Mouse (Mus musculus): ENCODE results near the gene Vmn2r99.

The Vmn2r99 gene

DNA sequence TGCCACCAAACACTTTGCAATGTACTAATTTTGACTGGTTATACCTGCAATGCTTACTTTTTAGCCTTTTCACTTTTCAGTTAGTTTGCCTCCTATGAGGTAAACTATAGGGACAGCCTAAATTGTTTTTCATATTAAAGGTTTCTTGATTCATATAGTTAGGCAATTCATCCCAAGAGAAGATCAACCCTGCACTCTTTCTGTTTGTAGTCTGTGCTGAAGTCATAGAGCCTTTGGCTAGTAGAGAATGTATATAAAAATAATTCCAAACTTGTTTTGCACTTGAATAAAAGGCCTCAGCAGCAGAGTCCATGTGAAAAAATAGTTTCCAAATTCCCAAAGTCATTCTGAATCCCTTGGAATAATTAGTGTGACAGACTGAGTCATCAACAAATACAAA is at the start of gene Vmn2r99:
TSS of gene Vmn2r99 (plus strand) at position 301 of the 400 bp plus-strand sequence.
- DNase-seq (ENCODE audit: low read depth, low spot score) = no peak

DNA sequence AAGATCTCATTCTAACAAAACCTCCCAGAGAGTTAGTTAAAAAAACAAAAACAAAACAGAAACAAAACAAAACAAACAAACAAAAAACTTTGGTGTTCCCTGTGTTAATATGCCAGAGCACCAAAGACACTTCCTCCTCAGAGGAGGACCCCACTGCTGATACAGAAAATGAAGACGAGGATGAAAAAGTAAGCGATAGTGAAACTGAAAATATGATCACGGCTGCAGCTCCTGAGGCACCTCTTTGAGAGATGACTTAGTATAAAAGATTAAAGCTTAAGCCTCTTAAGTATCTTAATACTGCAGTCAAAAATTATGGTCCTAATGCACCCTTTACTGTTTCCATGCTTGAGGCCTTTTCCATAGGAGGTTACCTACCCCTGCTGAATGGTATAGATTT is 75.9 kb downstream of the Vmn2r99 start:
- no peak for DNase-seq (ENCODE audit: low read depth, low spot score)

DNA sequence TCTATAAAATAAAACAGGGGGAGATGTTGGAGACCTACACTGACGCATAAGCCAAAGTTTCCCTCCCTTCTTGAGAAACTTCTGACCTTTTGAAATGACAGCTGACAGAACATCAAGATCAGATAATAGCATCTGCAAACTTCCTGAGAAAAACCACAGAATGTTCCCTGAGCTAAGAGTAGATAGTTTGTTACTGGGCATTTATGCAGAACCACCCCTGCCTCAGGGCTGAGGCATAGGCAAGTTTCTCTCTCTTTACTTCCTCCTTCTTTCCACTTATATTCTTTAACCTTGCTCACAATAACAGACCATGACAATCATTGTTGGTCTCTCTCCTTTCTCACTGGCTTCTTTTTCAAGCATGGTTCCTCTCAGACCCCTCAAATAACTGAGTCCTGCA is 83.2 kb downstream of the Vmn2r99 start:
- DNase-seq (ENCODE audit: low read depth, low spot score) = no peak
